Mouse (Mus musculus) bone marrow macrophage, adult 2 months (primary cell): ENCODE results near the gene Prss50. TPM values are rescaled to one million over a fixed set of nuclear protein-coding genes. Genes with fewer than 3 reads are reported as not detected.
"Not testable (repeated sequence)": the region's sequence is repeated elsewhere in the genome, so short reads cannot be mapped to it uniquely, and the experiment has no call there.

Experiments
- H3K27ac ChIP-seq: 2 replicates; pipeline ENCODE4 v1.5.1; 2012; ENCODE audit warnings: low read depth, low read length; ENCODE audit not compliant: insufficient read depth
- H3K4me1 ChIP-seq: 2 replicates; pipeline ENCODE4 v1.6.1; 2012; ENCODE audit warnings: low read length; ENCODE audit not compliant: control insufficient read depth, insufficient read depth
- H3K4me3 ChIP-seq: 2 replicates; pipeline ENCODE4 v1.5.1; 2012; ENCODE audit warnings: mild to moderate bottlenecking, low read length, moderate library complexity; ENCODE audit not compliant: insufficient read depth
- CTCF ChIP-seq: IDR thresholded peaks from 2 replicates; pipeline ENCODE4 v1.5.1; 2012; ENCODE audit warnings: low read depth, mild to moderate bottlenecking, low read length, moderate library complexity
- POLR2A ChIP-seq: IDR thresholded peaks from 2 replicates; pipeline ENCODE4 v1.6.1; 2012; ENCODE audit warnings: mild to moderate bottlenecking, low read depth, low read length, borderline replicate concordance
- polyA plus RNA-seq: library from polyadenylated mRNA; stranded (reverse); fragments of >200 nt; gene quantifications from 2 replicates; pipeline ENCODE4 v1.2.4, GENCODE M21; 2012; ENCODE audit not compliant: missing spikeins, insufficient read depth, insufficient read length

Gene Prss50
- polyA plus RNA-seq: not detected in 2 replicates

DNA sequence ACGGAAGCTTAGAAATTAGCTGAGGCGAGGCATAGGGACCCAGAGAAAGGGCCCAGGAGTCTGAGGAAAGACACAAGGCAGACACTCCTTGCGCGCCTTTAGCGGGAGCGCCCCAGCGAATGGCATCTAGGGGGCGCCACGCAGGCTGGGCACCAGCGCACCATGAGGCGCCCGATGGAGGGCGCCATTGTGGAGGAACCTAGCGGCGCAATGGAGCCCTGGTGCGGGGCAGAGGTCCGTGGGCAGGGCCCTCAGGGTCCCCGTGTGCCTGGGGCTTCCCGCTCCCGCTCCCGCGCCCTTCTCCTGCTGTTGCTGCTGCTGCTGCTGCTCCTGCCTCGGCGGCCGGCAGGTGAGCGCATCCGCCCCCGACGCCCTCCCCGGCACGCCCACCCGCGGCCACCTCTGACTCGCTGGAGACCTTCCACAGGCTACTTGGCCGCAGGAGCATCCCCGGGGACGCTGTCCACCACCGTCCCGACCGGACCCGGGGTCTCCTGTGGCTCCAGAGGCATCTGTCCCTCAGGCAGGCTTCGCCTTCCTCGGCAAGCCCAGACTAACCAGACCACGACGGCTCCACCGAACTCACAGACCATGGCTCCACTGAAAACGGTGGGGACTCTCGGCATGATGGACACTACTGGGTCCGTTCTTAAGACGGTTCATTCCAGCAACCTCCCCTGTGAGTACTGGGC, at the start of gene Prss50:
Gene Prss50, plus strand, starts transcription at position 187 of the 692 bp plus-strand sequence.
- Histone ChIP-seq H3K4me3 (no peak within 1 kb of the TSS), H3K27ac (peak within 1 kb of the TSS; percentile 46), H3K4me1 (peaks cover 27% of the 10 kb centered on the region)
- TF ChIP-seq CTCF (no peak), POLR2A (no peak)

DNA sequence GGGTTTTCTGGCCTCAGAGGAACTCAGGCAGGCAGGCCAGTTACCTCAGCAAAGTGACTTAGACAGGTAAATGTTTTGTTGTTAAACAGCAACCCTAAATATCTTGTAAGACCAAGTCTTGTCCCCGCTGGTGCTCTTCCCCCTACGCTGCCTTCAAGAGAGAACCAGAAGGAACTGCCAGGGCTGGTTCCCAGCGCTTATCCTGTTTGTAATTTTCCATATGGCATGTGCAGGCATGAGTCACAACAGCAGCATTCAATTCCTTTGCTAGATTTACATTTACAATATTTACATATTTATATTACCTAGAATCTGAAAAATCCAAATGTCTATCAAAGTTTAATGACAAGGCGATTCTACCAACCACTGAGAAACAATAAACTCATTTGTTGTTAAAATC, 47.7 kb upstream of the Prss50 start:
- no peak for TF ChIP-seq CTCF
- no peak for TF ChIP-seq POLR2A
- H3K4me3 ChIP-seq: no peak overlapping the region

DNA sequence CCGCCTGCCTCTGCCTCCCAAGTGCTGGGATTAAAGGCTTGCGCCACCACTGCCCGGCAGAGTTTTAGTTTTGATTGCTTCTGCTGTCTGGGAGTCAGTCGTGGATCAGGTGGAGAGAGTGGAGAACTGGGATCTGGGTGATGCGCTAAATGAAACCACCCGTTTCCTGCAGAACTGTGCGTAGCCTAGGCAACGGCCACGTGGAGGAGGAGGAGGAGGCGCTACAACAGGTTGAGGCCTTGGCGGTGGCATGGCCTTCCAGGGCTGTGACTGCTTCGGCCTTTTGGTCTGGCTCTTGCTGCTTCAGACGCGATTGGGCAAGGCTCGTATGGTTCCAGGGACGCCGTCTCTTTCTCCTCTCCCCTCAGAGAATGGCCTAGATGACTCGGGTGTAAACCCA, 44.0 kb upstream of the Prss50 start, which contains the start of gene Prss44:
Gene Prss44, plus strand, starts transcription at position 206 of the 400 bp plus-strand sequence.
- Histone ChIP-seq H3K4me1 (0 out of 2 replicates have a peak, but pooled peaks cover 3% of the 10 kb centered on the region), H3K4me3 (no peak within 1 kb of the TSS), H3K27ac (no peak within 1 kb of the TSS)
- no peak for TF ChIP-seq CTCF
- TF ChIP-seq POLR2A: no peak

More for the DNA sequence above, 47.7 kb upstream of the Prss50 start:
- H3K27ac ChIP-seq: no peak overlapping the region
- H3K4me1 ChIP-seq: 0 out of 2 replicates have a peak, but pooled peaks cover 3% of the 10 kb centered on the region

DNA sequence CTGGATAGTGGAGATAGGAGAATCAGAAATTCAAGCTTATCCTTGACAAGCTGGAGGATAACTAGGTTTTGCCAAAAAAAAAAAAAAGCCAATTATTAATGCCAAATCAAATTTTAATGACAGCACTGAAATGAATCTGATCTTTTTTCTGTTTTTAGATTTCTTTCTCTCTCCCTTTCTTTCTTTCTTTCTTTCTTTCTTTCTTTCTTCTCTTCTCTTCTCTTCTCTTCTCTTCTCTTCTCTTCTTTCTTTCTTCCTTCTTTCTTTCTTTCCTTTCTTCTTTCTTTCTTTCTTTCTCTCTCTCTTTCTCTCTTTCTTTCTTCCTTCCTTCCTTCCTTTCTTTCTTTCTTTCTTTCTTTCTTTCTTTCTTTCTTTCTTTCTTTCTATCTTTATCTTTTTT, 37.2 kb upstream of the Prss50 start:
- not testable (repeated sequence) for H3K4me3 ChIP-seq, H3K4me1 ChIP-seq, H3K27ac ChIP-seq

DNA sequence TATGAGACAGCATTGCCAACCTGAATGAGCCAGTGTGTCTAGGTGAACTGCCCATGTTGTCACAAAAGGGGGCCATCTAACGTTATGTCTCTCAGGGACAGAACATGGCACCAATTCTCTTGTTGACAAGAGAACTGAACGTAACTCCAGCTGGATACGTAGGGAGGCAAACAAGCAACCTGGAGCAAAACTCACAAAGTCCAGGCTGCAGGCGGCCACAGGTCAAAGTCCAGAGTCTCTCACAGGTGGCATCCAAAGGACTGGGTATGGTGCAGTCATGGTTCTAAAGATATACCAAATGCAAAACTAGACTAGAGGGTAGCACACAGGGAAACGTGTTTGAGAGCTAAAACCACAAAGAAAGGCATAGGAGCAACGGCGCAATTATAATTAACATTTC, 36.3 kb upstream of the Prss50 start:
- Histone ChIP-seq H3K4me3 (no peak overlapping the region), H3K4me1 (peaks cover 7% of the 10 kb centered on the region), H3K27ac (no peak overlapping the region)
- TF ChIP-seq POLR2A: no peak
- no peak for TF ChIP-seq CTCF

DNA sequence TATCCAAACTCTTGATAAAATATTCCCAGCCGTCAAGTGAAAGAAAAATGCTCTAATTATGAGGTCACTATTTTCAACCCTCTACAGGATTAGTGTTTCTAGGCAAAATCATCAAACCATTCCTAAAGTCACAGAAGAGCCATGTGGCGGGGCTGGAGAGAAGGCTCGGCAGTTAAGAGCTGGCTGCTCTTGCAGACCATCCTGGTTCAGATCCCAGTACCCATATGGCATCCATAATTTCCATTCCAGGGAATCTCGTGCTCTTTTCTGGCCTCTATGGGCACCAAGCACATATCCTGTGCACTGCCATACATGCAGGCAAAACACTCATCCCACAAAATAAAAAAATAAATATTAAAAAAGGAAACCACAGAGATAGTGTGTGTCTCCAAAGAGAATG, 32.3 kb upstream of the Prss50 start:
- TF ChIP-seq POLR2A (no peak), CTCF (no peak)
- Histone ChIP-seq H3K27ac (peak overlapping the region; percentile 69), H3K4me3 (no peak overlapping the region)

DNA sequence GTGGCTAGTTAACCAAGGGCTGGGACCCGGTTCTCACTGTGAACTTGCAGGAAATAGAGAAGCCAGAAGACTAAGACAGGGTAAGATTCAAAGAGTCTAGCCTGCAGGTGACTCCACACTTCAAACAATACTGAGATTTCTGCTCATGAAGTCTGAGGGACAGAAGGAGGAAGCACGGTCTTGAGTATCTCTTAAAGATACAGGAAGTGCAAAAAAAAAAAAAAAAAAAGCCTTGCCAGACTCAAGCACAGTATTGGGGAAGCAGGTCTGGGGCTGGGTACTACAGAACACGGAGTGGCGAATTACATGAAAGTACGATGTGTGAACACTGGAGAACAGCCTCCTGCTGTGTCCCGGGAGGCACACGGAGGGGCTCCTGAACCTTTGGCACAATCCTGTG, 31.9 kb upstream of the Prss50 start:
- Histone ChIP-seq H3K4me3 (peak overlapping the region; percentile 30; the same call in 1 of the 2 replicates), H3K4me1 (peaks cover 7% of the 10 kb centered on the region), H3K27ac (peak overlapping the region; percentile 69)
- TF ChIP-seq POLR2A (no peak), CTCF (no peak)

More for the DNA sequence above, 32.3 kb upstream of the Prss50 start:
- peaks cover 7% of the 10 kb centered on the region for H3K4me1 ChIP-seq

DNA sequence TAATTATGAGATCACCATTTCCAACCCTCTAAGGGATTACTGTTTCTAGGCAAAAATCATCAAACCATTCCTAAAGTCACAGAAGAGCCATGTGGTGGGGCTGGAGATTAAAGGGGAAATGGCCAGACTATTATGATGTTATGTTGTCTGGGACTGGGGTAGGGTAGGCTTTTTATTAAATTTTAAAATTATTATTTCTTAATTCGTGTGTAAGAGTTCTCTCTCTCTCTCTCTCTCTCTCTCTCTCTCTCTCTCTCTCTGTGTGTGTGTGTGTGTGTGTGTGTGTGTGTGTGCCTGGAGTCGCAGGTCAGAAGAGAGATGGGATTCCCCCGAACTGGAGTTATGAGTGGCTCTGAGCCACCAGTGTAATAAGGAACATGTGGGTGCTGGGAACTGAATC, 31.4 kb upstream of the Prss50 start, which contains the start of gene Prss43:
Gene Prss43, plus strand, starts transcription at position 301 of the 400 bp plus-strand sequence.
- Histone ChIP-seq H3K27ac (peak within 1 kb of the TSS; percentile 69), H3K4me1 (peaks cover 7% of the 10 kb centered on the region), H3K4me3 (peak within 1 kb of the TSS; percentile 30; the same call in 1 of the 2 replicates)
- TF ChIP-seq CTCF (no peak), POLR2A (no peak)

DNA sequence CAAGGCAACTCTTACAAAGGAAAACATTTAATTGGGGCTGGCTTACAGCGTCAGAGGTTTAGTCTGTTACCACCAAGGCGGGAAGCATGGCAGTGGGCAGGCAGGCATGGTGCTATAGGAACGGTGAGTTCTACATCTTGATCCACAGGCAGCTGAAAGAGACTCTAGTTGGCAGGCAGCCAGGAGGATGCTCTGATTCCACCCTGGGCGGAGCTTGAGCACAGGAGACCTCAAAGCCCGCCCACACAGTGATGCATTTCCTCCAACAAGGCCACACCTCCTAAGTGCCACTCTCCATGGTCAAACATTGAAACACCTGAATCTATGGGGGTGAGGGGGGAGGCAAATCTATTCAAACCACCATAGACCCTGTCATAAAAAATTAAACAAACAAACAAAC, 24.7 kb upstream of the Prss50 start:
- no peak for TF ChIP-seq POLR2A
- no peak for TF ChIP-seq CTCF
- Histone ChIP-seq H3K4me1 (peaks cover 2% of the 10 kb centered on the region; the same call in 1 of the 2 replicates), H3K4me3 (no peak overlapping the region), H3K27ac (no peak overlapping the region)

DNA sequence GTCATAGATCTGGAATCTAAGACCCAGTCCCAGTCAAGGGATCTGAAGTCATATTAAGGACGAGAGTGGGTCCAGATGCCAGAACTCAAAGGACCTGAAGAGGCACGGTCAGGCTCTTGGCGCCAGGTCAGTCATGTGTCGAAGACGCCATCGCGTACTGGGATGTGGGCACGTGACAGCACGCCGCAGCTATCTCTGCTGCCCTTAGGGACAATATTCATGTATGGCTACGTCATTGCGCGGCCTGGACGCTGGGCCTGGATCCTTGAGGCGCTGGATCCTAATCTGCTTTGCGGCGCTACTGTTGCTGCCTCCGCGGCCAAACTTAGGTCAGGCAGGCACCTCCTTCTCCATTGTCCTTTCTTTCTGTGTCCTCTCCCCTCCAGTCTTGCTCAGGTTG, 23.4 kb upstream of the Prss50 start, which contains the start of gene Prss45:
Gene Prss45, plus strand, starts transcription at position 178 of the 400 bp plus-strand sequence.
- Histone ChIP-seq H3K4me3 (no peak within 1 kb of the TSS), H3K27ac (no peak within 1 kb of the TSS), H3K4me1 (peaks cover 8% of the 10 kb centered on the region)
- TF ChIP-seq POLR2A (no peak), CTCF (no peak)

DNA sequence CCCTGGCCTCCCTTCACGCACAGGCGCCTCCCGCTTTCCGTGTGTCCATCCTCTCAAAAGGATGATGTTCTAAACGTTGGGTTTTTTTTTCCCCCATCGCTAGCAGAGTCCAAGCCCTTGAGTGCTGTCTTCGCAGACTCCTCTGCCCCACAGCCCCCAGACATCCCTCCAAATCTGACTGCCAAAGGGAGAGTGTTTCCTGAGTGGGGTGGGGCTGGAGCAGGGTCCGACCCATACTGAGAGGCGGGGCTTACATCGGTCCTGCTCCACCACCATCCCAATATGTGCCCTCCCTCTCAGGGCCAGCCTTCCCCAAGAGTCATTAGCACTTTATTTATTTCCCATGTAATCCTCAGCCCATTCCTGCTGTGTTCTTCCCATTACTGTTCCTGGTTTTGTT, 22.8 kb upstream of the Prss50 start:
- Histone ChIP-seq H3K4me1 (peaks cover 11% of the 10 kb centered on the region), H3K27ac (no peak overlapping the region), H3K4me3 (no peak overlapping the region)
- TF ChIP-seq POLR2A (no peak), CTCF (no peak)
